Comparison of ENCODE assay signal across 15 mouse cellular contexts in the genomic region with DNA sequence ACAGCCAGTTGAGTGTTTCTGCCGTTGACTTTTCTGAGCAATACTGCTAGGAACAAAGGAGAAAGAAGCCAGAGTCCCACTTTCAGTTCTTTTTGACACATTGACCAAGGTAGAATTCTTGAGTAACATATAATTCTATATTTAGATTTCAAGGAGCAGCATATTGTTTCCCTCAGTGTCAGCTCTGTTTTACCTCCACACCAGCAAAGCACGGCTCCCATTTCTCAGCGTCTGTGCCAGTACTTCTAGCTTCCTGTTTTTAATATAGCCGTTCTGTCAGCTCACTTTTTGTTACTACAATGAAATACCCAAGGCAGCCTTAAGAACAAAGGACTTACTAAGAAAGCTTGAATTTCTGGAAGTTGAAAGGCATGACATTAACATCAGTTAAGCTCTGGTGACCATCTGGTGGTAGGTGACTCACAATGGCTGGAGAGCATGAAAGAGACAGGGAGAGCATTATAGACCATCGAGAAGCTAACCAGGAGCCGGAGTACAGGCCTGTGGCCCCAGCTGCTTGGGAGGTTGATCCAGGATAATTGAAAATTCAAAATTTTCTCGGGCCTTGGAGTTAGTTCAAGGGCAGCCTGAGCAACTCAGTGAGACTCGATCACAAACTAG. TPM values are rescaled to one million over a fixed set of nuclear protein-coding genes. Genes with fewer than 3 reads are reported as not detected.
DNase-seq lines count a peak whose midpoint lies in the region; ATAC-seq and TF ChIP-seq lines count a peak whose summit lies in the region.
"Had no signal": no experiment of that assay in that cellular context is flagged by ENCODE, and none has a peak within 500 bp of the region (broad histone marks: within the 10 kb centered on the region; RNA-seq: fewer than 3 reads in every experiment).

No protein-coding gene starts in this region.

- no peak overlapping the region for H3ac ChIP-seq in myocyte (ENCODE audit: control insufficient read depth, insufficient read length)

- DNase-seq in MEL (ENCODE audit: low read depth, low spot score): peak; percentile 6
- no peak for DNase-seq in embryonic facial prominence, embryonic 10.5 days (ENCODE audit: low spot score)
- DNase-seq in layer of hippocampus, postnatal 14 days (ENCODE audit: low spot score in 2 of 2): no peak
- DNase-seq in left cerebral cortex, adult 2 months (ENCODE audit: extremely low spot score in 1 of 2, low spot score in 2 of 2): no peak
- DNase-seq: adrenal gland, postnatal 14 days; cerebellum, adult 11 months; forebrain, postnatal 0 days; heart, postnatal 10 days; lung, embryonic 14.5 days; right cerebral cortex, adult 18-20 months had no signal

- TF ChIP-seq POLR2A in MEL (IDR thresholded peaks at IDR 0.05; ENCODE audit: control insufficient read depth in 1 of 2, insufficient read depth in 1 of 2, low read depth in 1 of 2, low read length in 2 of 2, poor library complexity in 1 of 2): no peak
- TF ChIP-seq POLR2A in myocyte (IDR thresholded peaks at IDR 0.05; ENCODE audit: insufficient read length, low read depth): no peak

- no peak for TF ChIP-seq EP300 in MEL (IDR thresholded peaks at IDR 0.05; ENCODE audit: low read depth in 1 of 2, low read length in 2 of 2)

- H3K36me3 ChIP-seq in intestine, embryonic 15.5 days: no peaks in the 10 kb centered on the region
- no peaks in the 10 kb centered on the region for H3K36me3 ChIP-seq in intestine, embryonic 16.5 days (ENCODE audit: control insufficient read depth, insufficient read depth, low read length)
- H3K36me3 ChIP-seq in MEL (ENCODE audit: control insufficient read depth in 1 of 2, insufficient read depth in 2 of 2, low read length in 2 of 2) (no peaks in the 10 kb centered on the region), myocyte (ENCODE audit: control insufficient read depth, insufficient read depth) (no peaks in the 10 kb centered on the region)
- no peaks in the 10 kb centered on the region for H3K36me3 ChIP-seq in embryonic facial prominence, embryonic 10.5 days (replicated peaks)
- H3K36me3 ChIP-seq: neural tube, embryonic 13.5 days had no signal

- no peaks in the 10 kb centered on the region for H3K27me3 ChIP-seq in intestine, embryonic 15.5 days (replicated peaks)
- H3K27me3 ChIP-seq in intestine, embryonic 16.5 days (replicated peaks; ENCODE audit: control insufficient read depth, insufficient read depth, low read length): no peaks in the 10 kb centered on the region
- H3K27me3 ChIP-seq in MEL (ENCODE audit: control insufficient read depth in 1 of 2, insufficient read depth in 2 of 2, low read length in 2 of 2): no peaks in the 10 kb centered on the region
- H3K27me3 ChIP-seq in embryonic facial prominence, embryonic 10.5 days (replicated peaks; ENCODE audit: low read depth, poor library complexity, severe bottlenecking): no peaks in the 10 kb centered on the region
- no peaks in the 10 kb centered on the region for H3K27me3 ChIP-seq in myocyte (ENCODE audit: control insufficient read depth, insufficient read depth, insufficient read length)
- H3K27me3 ChIP-seq: neural tube, embryonic 13.5 days had no signal

- intact Hi-C loops in left cerebral cortex, adult 2 months (cut with DNase I): no loop called here

- H3K27ac ChIP-seq in intestine, embryonic 15.5 days: no peak overlapping the region
- no peak overlapping the region for H3K27ac ChIP-seq in intestine, embryonic 16.5 days (ENCODE audit: low read length)
- no peak overlapping the region for H3K27ac ChIP-seq in MEL (ENCODE audit: control insufficient read depth, low read depth, low read length)
- 0 out of 2 replicates have a peak overlapping the region, but pooled peaks have one; percentile 10 for H3K27ac ChIP-seq in embryonic facial prominence, embryonic 10.5 days (replicated peaks)
- H3K27ac ChIP-seq in left cerebral cortex, adult 2 months: no peak overlapping the region
- H3K27ac ChIP-seq: neural tube, embryonic 13.5 days had no signal

- H3K79me2 ChIP-seq in MEL (ENCODE audit: control insufficient read depth, insufficient read depth, low read length, poor library complexity): no peaks in the 10 kb centered on the region
- H3K79me2 ChIP-seq in myocyte (ENCODE audit: control insufficient read depth, insufficient read depth): no peaks in the 10 kb centered on the region

- no peak overlapping the region for H3K4me3 ChIP-seq in intestine, embryonic 15.5 days (replicated peaks)
- H3K4me3 ChIP-seq in intestine, embryonic 16.5 days (ENCODE audit: low read length): no peak overlapping the region
- H3K4me3 ChIP-seq in MEL (ENCODE audit: control insufficient read depth in 1 of 2, insufficient read depth in 1 of 2, low read depth in 2 of 2, low read length in 2 of 2): no peak overlapping the region
- no peak overlapping the region for H3K4me3 ChIP-seq in embryonic facial prominence, embryonic 10.5 days
- H3K4me3 ChIP-seq in myocyte: no peak overlapping the region
- no peak overlapping the region for H3K4me3 ChIP-seq in left cerebral cortex, adult 2 months
- H3K4me3 ChIP-seq: neural tube, embryonic 13.5 days had no signal

- H3K9ac ChIP-seq in intestine, embryonic 15.5 days: no peak overlapping the region
- no peak overlapping the region for H3K9ac ChIP-seq in intestine, embryonic 16.5 days (ENCODE audit: low read depth, low read length)
- H3K9ac ChIP-seq in MEL (ENCODE audit: control insufficient read depth, low read depth, low read length, poor library complexity, severe bottlenecking): no peak overlapping the region
- H3K9ac ChIP-seq: forebrain, postnatal 0 days; lung, embryonic 14.5 days; neural tube, embryonic 13.5 days had no signal

- 53% methylated on average over 8 of the region's 8 CpGs for WGBS in intestine, embryonic 15.5 days
- WGBS in intestine, embryonic 16.5 days: 57% methylated on average over 8 of the region's 8 CpGs
- 78% methylated on average over 8 of the region's 8 CpGs for WGBS in embryonic facial prominence, embryonic 10.5 days

- TF ChIP-seq CTCF in MEL (IDR thresholded peaks at IDR 0.05 in 2 of 3, conservative IDR thresholded peaks at IDR 0.05 in 1 of 3; ENCODE audit: control insufficient read depth in 1 of 3, insufficient read depth in 1 of 3, low read depth in 2 of 3, low read length in 3 of 3, poor library complexity in 1 of 3, severe bottlenecking in 1 of 3): no peak
- no peak for TF ChIP-seq CTCF in left cerebral cortex, adult 2 months (IDR thresholded peaks at IDR 0.05)

- ATAC-seq in intestine, embryonic 15.5 days: peak; percentile 53; the same call in 1 of the 2 replicates
- ATAC-seq in intestine, embryonic 16.5 days: no peak
- ATAC-seq: forebrain, postnatal 0 days had no signal

- TF ChIP-seq RAD21 in MEL (IDR thresholded peaks at IDR 0.05; ENCODE audit: low read depth, low read length): no peak

- H3K9me3 ChIP-seq in intestine, embryonic 15.5 days: no peaks in the 10 kb centered on the region
- H3K9me3 ChIP-seq in intestine, embryonic 16.5 days (ENCODE audit: control insufficient read depth, low read length): no peaks in the 10 kb centered on the region
- no peaks in the 10 kb centered on the region for H3K9me3 ChIP-seq in MEL (replicated peaks; ENCODE audit: insufficient read depth, low read length)
- H3K9me3 ChIP-seq in embryonic facial prominence, embryonic 10.5 days: no peaks in the 10 kb centered on the region
- H3K9me3 ChIP-seq: neural tube, embryonic 13.5 days had no signal

- H3K4me2 ChIP-seq in intestine, embryonic 15.5 days (replicated peaks): no peak overlapping the region
- no peak overlapping the region for H3K4me2 ChIP-seq in intestine, embryonic 16.5 days (ENCODE audit: low read depth, low read length)
- peak overlapping the region; percentile 56 for H3K4me2 ChIP-seq in myocyte (ENCODE audit: low read depth)
- H3K4me2 ChIP-seq: lung, embryonic 14.5 days; midbrain, embryonic 11.5 days; neural tube, embryonic 13.5 days had no signal

- H3K4me1 ChIP-seq in intestine, embryonic 15.5 days (replicated peaks): no peaks in the 10 kb centered on the region
- no peaks in the 10 kb centered on the region for H3K4me1 ChIP-seq in intestine, embryonic 16.5 days (ENCODE audit: control insufficient read depth, insufficient read depth, low read length)
- no peaks in the 10 kb centered on the region; a peak in 1 of 4 replicates for H3K4me1 ChIP-seq in MEL (ENCODE audit: control insufficient read depth in 1 of 2, insufficient read depth in 2 of 2, low read length in 2 of 2)
- peaks cover 7% of the 10 kb centered on the region for H3K4me1 ChIP-seq in embryonic facial prominence, embryonic 10.5 days
- H3K4me1 ChIP-seq: neural tube, embryonic 13.5 days had no signal

TF ChIP-seq in MEL, 35 proteins besides CTCF, POLR2A, EP300 and RAD21 (continues in another document):
- no peak for TF ChIP-seq MEF2A (IDR thresholded peaks at IDR 0.05; ENCODE audit: extremely low read depth, insufficient replicate concordance, low read depth, low read length, poor library complexity, severe bottlenecking)
- TF ChIP-seq TBP (IDR thresholded peaks at IDR 0.05; ENCODE audit: low read depth, low read length): no peak
- TF ChIP-seq ETS1 (IDR thresholded peaks at IDR 0.05; ENCODE audit: low read depth, low read length): no peak
- no peak for TF ChIP-seq MXI1 (IDR thresholded peaks at IDR 0.05; ENCODE audit: low read depth, low read length)
- TF ChIP-seq ELF1 (IDR thresholded peaks at IDR 0.05; ENCODE audit: low read depth, low read length): no peak
- TF ChIP-seq JUND (IDR thresholded peaks at IDR 0.05; ENCODE audit: low read depth, low read length): no peak
- TF ChIP-seq USF1 (IDR thresholded peaks at IDR 0.05; ENCODE audit: low read depth, low read length): no peak

TF ChIP-seq in myocyte, 11 proteins besides CTCF, POLR2A, EP300 and RAD21 (continues in another document):
- TF ChIP-seq POLR2AphosphoS2 (IDR thresholded peaks at IDR 0.05; ENCODE audit: insufficient read length, low read depth) (no peak), MAX (IDR thresholded peaks at IDR 0.05; ENCODE audit: low read depth) (no peak), CEBPB (IDR thresholded peaks at IDR 0.05; ENCODE audit: insufficient read depth, poor library complexity, severe bottlenecking) (no peak), MYOD1 (IDR thresholded peaks at IDR 0.05; ENCODE audit: control insufficient read depth in 1 of 3, insufficient read length in 2 of 3, low read depth in 2 of 3) (no peak), TCF3 (IDR thresholded peaks at IDR 0.05; ENCODE audit: insufficient read length, low read depth) (no peak), REST (IDR thresholded peaks at IDR 0.05; ENCODE audit: insufficient read depth, insufficient read length) (no peak), SRF (IDR thresholded peaks at IDR 0.05; ENCODE audit: control insufficient read depth, insufficient read length, low read depth) (no peak)

RNA-seq across cellular contexts. Expression of gene Fhl2, which starts 28.9 kb away (rescaled TPM):
- 54.5 and 58.0 TPM in 2 replicates for polyA plus RNA-seq in intestine, embryonic 15.5 days (2015; fragmentation: Nextera tagmentation; extraction: Ambion mirVana)
- 51.2 and 58.4 TPM in 2 replicates for polyA plus RNA-seq in intestine, embryonic 16.5 days (2015; fragmentation: Nextera tagmentation; extraction: Ambion mirVana)
- not detected in 2 replicates for total RNA-seq in MEL (2012; rRNA removed)
- polyA plus RNA-seq in MEL (2012; ENCODE audit: insufficient read depth in 1 of 2, insufficient read length in 2 of 2, low read depth in 1 of 2, low replicate concordance in 2 of 2, missing spikeins in 1 of 2): not detected
- 10.7 and 11.2 TPM in 2 replicates for polyA plus RNA-seq in embryonic facial prominence, embryonic 10.5 days (2016; fragmentation: Nextera tagmentation; extraction: Ambion mirVana)
- 58.2 TPM for polyA plus RNA-seq in myocyte (2012; fragmentation: generic; extraction: Trizol)
- 10 to 100 TPM; 43.5 to 46.4 TPM for total RNA-seq in layer of hippocampus, postnatal 14 days (2021)
- total RNA-seq in left cerebral cortex, adult 2 months (2021): 10 to 100 TPM; 56.3 to 62.8 TPM

Comparison
In these comparisons a context has a peak if more than half of its experiments do, and no peak if none do; other contexts are left out.
1. RNA of gene Fhl2, which starts 28.9 kb away (polyA plus RNA-seq): 51.2 to 58.4 TPM in intestine, embryonic 16.5 days, 58.2 TPM in myocyte (single experiment), 54.5 to 58.0 TPM in intestine, embryonic 15.5 days and 10.7 to 11.2 TPM in embryonic facial prominence, embryonic 10.5 days; not detected in MEL; every median in the first group is over 10 times any median in the second.